Mouse (Mus musculus): Measurements from ENCODE around the gene Slc22a4. TPM values are rescaled to one million over a fixed set of nuclear protein-coding genes. Genes with fewer than 3 reads are reported as not detected.

The Slc22a4 gene
- not detected for polyA plus RNA-seq (2017; shearing (Covaris generic))

GRCm38 (mm10) chr11:54028044-54028951, at the start of gene Slc22a4:
Slc22a4 (minus strand) TSS chr11:54028090.

GRCm38 (mm10) chr11:54068520-54069371, 40.9 kb upstream of the Slc22a4 start, which contains the start of gene Pdlim4:
Pdlim4 (minus strand) TSS chr11:54069014.

GRCm38 (mm10) chr11:53979788-53980621, 47.9 kb downstream of the Slc22a4 start, which contains the start of gene Slc22a21:
Slc22a21 (minus strand) TSS chr11:53980332.

Other genes starting within 250 kb of the Slc22a4 start
- 44.5 TPM for gene Gm12216, start 168.8 kb downstream of the Slc22a4 start, polyA plus RNA-seq (2017; shearing (Covaris generic))
- 36.2 TPM for gene Slc22a5, start 136.4 kb downstream of the Slc22a4 start, polyA plus RNA-seq (2017; shearing (Covaris generic))
- gene Slc22a21, start 47.8 kb downstream of the Slc22a4 start, polyA plus RNA-seq (2017; shearing (Covaris generic)): 0.78 TPM
- gene Pdlim4, start 40.9 kb upstream of the Slc22a4 start, polyA plus RNA-seq (2017; shearing (Covaris generic)): 1.7 TPM
- 0.29 TPM for gene P4ha2, start 72.0 kb upstream of the Slc22a4 start, polyA plus RNA-seq (2017; shearing (Covaris generic))
- 0.62 TPM for gene Csf2, start 221.6 kb upstream of the Slc22a4 start, polyA plus RNA-seq (2017; shearing (Covaris generic))
- not detected for gene Il3, start 239.2 kb upstream of the Slc22a4 start, polyA plus RNA-seq (2017; shearing (Covaris generic))

All from inflammation-experienced regulatory T-cells, adult 16 weeks (primary cell).